Mouse (Mus musculus) layer of hippocampus, postnatal 10 days (tissue): ENCODE measurements around the gene Kctd2. TPM values are rescaled to one million over a fixed set of nuclear protein-coding genes. Genes with fewer than 3 reads are reported as not detected.
"Not testable (repeated sequence)": the region's sequence is repeated elsewhere in the genome, so short reads cannot be mapped to it uniquely, and the experiment has no call there.

ENCODE experiments used
- DNase-seq, 2 experiments: peaks; one replicate each; pipeline ENCODE4 v3.0.0; 2021; ENCODE audit warnings: low spot score in 2 of 2
- microRNA-seq, 2 experiments: library from miRNA; unstranded; fragments of <30 nt; microRNA quantifications; one replicate each; pipeline ENCODE4 v1.2.0; 2021
- total RNA-seq, 2 experiments: library from RNA; stranded (reverse); gene quantifications; 2 replicates each; pipeline ENCODE4 v1.2.3; 2021

The Kctd2 gene
- total RNA-seq, 2 experiments from 2014 or later: 57.6 to 66.7 TPM

GRCm38 (mm10) chr11:115472183-115472582 lies 52.3 kb downstream of the Kctd2 start:
- no peak for DNase-seq

GRCm38 (mm10) chr11:115473626-115474275 lies 53.8 kb downstream of the Kctd2 start:
- DNase-seq: peak; percentile 95

GRCm38 (mm10) chr11:115475025-115475757 lies 55.3 kb downstream of the Kctd2 start, which contains the start of gene Armc7:
TSS of gene Armc7 (plus strand) at chr11:115475667.
- DNase-seq: peak; percentile 93 to 96

GRCm38 (mm10) chr11:115475758-115476237 lies 55.9 kb downstream of the Kctd2 start:
- no peak for DNase-seq

GRCm38 (mm10) chr11:115476630-115477029 lies 56.7 kb downstream of the Kctd2 start:
- DNase-seq: not testable (repeated sequence)

GRCm38 (mm10) chr11:115477388-115477787 lies 57.5 kb downstream of the Kctd2 start:
- not testable (repeated sequence) for DNase-seq

GRCm38 (mm10) chr11:115478296-115478938 lies 58.5 kb downstream of the Kctd2 start:
- no peak for DNase-seq

Small RNA genes lying within 50 kb of the gene (microRNA-seq; reads per million reads assigned to microRNA genes)
- gene Mir3968: 0 to 0.20 reads per million in 2 experiments

Other genes starting within 250 kb of the Kctd2 start
- 10 to 100 TPM; 15.1 to 20.2 TPM for gene Tmem104, start 232.6 kb upstream of the Kctd2 start, total RNA-seq
- gene Nat9, start 232.3 kb upstream of the Kctd2 start, total RNA-seq: 10 to 100 TPM; 15.8 to 17.6 TPM
- 10 to 100 TPM; 28.6 to 31.9 TPM for gene Grin2c, start 152.9 kb upstream of the Kctd2 start, total RNA-seq
- 10 to 100 TPM; 22.5 to 23.0 TPM for gene Fdxr, start 143.1 kb upstream of the Kctd2 start, total RNA-seq
- gene Fads6, start 122.5 kb upstream of the Kctd2 start, total RNA-seq: 1 to 10 TPM; 7.6 to 8.1 TPM
- gene Otop2, start 113.0 kb upstream of the Kctd2 start, total RNA-seq: not detected
- gene Ush1g, start 98.1 kb upstream of the Kctd2 start, total RNA-seq: under 1 TPM; 0.14 to 0.16 TPM
- under 1 TPM; 0.45 to 0.53 TPM for gene Otop3, start 85.4 kb upstream of the Kctd2 start, total RNA-seq
- gene Hid1, start 52.4 kb upstream of the Kctd2 start, total RNA-seq: 10 to 100 TPM; 78.0 to 79.3 TPM
- 10 to 100 TPM; 18.4 to 19.1 TPM for gene Cdr2l, start 38.2 kb upstream of the Kctd2 start, total RNA-seq
- gene Mrpl58, start 16.4 kb upstream of the Kctd2 start, total RNA-seq: 10 to 100 TPM; 86.3 to 96.3 TPM
- 100 to 1,000 TPM; 406 to 440 TPM for gene Atp5h, start 166 bp upstream of the Kctd2 start, total RNA-seq
- under 1 TPM in 1 of 2 experiments, not detected in 1; 0.18 TPM for gene Trim80, start 20.4 kb downstream of the Kctd2 start, total RNA-seq
- gene Slc16a5, start 42.3 kb downstream of the Kctd2 start, total RNA-seq: not detected
- gene Armc7, start 55.5 kb downstream of the Kctd2 start, total RNA-seq: 10 to 100 TPM; 10.3 to 11.1 TPM
- 10 to 100 TPM; 79.9 to 81.3 TPM for gene Nt5c, start 71.7 kb downstream of the Kctd2 start, total RNA-seq
- gene Jpt1, start 94.3 kb downstream of the Kctd2 start, total RNA-seq: 100 to 1,000 TPM; 315 to 332 TPM
- gene Sumo2, start 116.1 kb downstream of the Kctd2 start, total RNA-seq: 100 to 1,000 TPM; 407 to 415 TPM
- 10 to 100 TPM; 48.9 to 56.3 TPM for gene Nup85, start 144.3 kb downstream of the Kctd2 start, total RNA-seq
- 10 to 100 TPM; 50.2 to 54.2 TPM for gene Mrps7, start 183.8 kb downstream of the Kctd2 start, total RNA-seq
- 10 to 100 TPM; 48.1 to 49.1 TPM for gene Gga3, start 183.9 kb downstream of the Kctd2 start, total RNA-seq
- 10 to 100 TPM; 19.4 to 19.7 TPM for gene Mif4gd, start 192.8 kb downstream of the Kctd2 start, total RNA-seq
- 10 to 100 TPM; 52.2 to 59.5 TPM for gene Slc25a19, start 208.2 kb downstream of the Kctd2 start, total RNA-seq